Mouse (Mus musculus): Measurements from ENCODE around the gene Ckb.
"Not testable (repeated sequence)": the region's sequence is repeated elsewhere in the genome, so short reads cannot be mapped to it uniquely, and the experiment has no call there.

Gene Ckb
- long read RNA-seq, experiment 1, transcript Ckb-201 (8 exons, 1,472 nt) = major isoform, 125 of 132 reads
- long read RNA-seq, experiment 1, partial matches to known transcripts = 5 of 132 reads
- long read RNA-seq, experiment 1, other reads (novel, unspliced or antisense) = 0 of 132 reads
- long read RNA-seq, experiment 2, transcript Ckb-201 (8 exons, 1,472 nt) = major isoform, 202 of 213 reads
- long read RNA-seq, experiment 2, partial matches to known transcripts = 11 of 213 reads
- long read RNA-seq, experiment 2, other reads (novel, unspliced or antisense) = 0 of 213 reads

GRCm38 (mm10) chr12:111672176-111672575 lies at the start of gene Ckb:
Ckb (minus strand) TSS chr12:111672338.
- intact Hi-C loops (cut with DNase I) = no loop called here

GRCm38 (mm10) chr12:111720222-111720621 lies 48.1 kb upstream of the Ckb start:
- intact Hi-C loops (cut with DNase I) = no loop called here

GRCm38 (mm10) chr12:111718656-111719055 lies 46.5 kb upstream of the Ckb start:
- intact Hi-C loops (cut with DNase I) = no loop called here

GRCm38 (mm10) chr12:111716505-111716904 lies 44.4 kb upstream of the Ckb start:
- intact Hi-C loops (cut with DNase I) = no loop called here

GRCm38 (mm10) chr12:111713880-111714279 lies 41.7 kb upstream of the Ckb start:
- intact Hi-C loops (cut with DNase I) = not testable (repeated sequence)

GRCm38 (mm10) chr12:111713004-111713651 lies 41.0 kb upstream of the Ckb start, which contains the start of the genes Bag5 and Apopt1:
Bag5 (minus strand) TSS chr12:111713257.
Apopt1 (plus strand) TSS chr12:111713261.
- intact Hi-C loops (cut with DNase I) = no loop called here

- intact Hi-C loops (cut with DNase I) = no loop called here
These were observed 40.3 kb upstream of the Ckb start for GRCm38 (mm10) chr12:111712476-111712875.

- intact Hi-C loops (cut with DNase I) = no loop called here
These were observed 38.0 kb upstream of the Ckb start for GRCm38 (mm10) chr12:111710091-111710490.

GRCm38 (mm10) chr12:111708181-111708580 lies 36.0 kb upstream of the Ckb start:
- intact Hi-C loops (cut with DNase I) = no loop called here

GRCm38 (mm10) chr12:111705186-111705973 lies 33.2 kb upstream of the Ckb start:
- intact Hi-C loops (cut with DNase I) = no loop called here

GRCm38 (mm10) chr12:111704609-111705008 lies 32.5 kb upstream of the Ckb start:
- intact Hi-C loops (cut with DNase I) = no loop called here

GRCm38 (mm10) chr12:111703301-111703700 lies 31.2 kb upstream of the Ckb start:
- intact Hi-C loops (cut with DNase I) = no loop called here

GRCm38 (mm10) chr12:111700920-111701458 lies 28.9 kb upstream of the Ckb start:
- intact Hi-C loops (cut with DNase I) = no loop called here

GRCm38 (mm10) chr12:111699542-111699941 lies 27.4 kb upstream of the Ckb start:
- intact Hi-C loops (cut with DNase I) = no loop called here

GRCm38 (mm10) chr12:111698346-111698913 lies 26.3 kb upstream of the Ckb start:
- intact Hi-C loops (cut with DNase I) = no loop called here

GRCm38 (mm10) chr12:111697708-111698107 lies 25.6 kb upstream of the Ckb start:
- intact Hi-C loops (cut with DNase I) = loop anchor here (2.0 kb wide), 1 partner anchor 29 kb away; no protein-coding TSS in a partner anchor

GRCm38 (mm10) chr12:111696239-111696638 lies 24.1 kb upstream of the Ckb start:
- intact Hi-C loops (cut with DNase I) = loop anchor here (2.0 kb wide), 1 partner anchor 27 kb away; no protein-coding TSS in a partner anchor

GRCm38 (mm10) chr12:111694880-111695804 lies 23.0 kb upstream of the Ckb start:
- intact Hi-C loops (cut with DNase I) = no loop called here

- intact Hi-C loops (cut with DNase I) = no loop called here
These were observed 22.2 kb upstream of the Ckb start for GRCm38 (mm10) chr12:111694271-111694781.

Measured in adrenal gland (tissue).